Mouse (Mus musculus) 3T3-L1 (cell line): ENCODE results near the gene Mfap1a.
"Not testable (repeated sequence)": the region's sequence is repeated elsewhere in the genome, so short reads cannot be mapped to it uniquely, and the experiment has no call there.

Experiments used
- DNase-seq: peaks from one replicate; pipeline ENCODE4 v3.0.0-alpha.2; 2015; ENCODE audit warnings: low read depth, low spot score

Gene Mfap1a

DNA sequence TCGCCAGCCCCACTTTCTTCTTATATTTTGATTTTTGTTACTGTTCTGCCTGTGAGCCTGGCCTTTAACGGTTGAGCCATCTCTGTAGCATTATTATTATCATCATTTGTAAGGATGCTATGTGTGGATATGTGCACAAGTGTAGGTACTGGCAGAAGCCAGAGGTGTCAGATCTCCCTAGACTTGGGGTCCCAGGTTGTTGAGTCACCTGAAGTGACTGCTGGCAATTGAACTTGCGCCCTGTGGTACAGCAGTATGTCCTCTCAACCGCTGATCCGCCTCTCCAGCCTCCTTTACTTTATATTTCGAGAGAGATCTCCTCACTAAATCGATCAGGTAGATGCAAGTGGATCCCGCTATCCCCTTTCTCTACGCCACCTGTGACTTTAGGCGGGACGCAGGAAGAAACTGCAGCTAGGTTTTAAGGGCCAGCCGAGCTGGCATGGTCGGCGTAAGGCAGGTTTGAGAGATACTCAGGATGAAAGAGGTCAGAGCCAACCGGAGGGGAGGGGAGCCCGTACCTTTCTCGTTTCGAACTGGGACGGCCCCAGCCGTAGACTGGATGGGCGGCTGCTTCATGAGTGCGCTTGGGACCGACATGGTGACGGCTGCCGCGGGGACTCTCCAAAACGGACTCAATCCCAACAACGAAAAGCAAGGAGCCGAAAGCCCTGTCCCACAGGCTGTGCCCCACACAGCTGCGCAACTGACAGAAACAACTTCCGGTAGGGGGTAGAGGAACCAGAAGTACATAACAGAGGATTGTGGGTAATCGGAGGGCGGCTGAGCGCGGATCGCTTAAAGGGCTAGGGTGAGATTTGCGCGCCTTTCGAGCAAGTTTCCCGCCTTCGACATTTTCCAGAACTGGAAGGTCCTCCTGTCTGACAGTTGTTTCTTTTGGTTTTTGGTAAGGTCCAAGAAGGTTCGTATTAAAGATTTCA is at the start of gene Mfap1a, which contains the start of gene Wdr76:
Gene Mfap1a, minus strand, starts transcription at position 724 of the 941 bp plus-strand sequence.
Gene Wdr76, plus strand, starts transcription at position 782 of the 941 bp plus-strand sequence.
- peak; percentile 96 for DNase-seq

DNA sequence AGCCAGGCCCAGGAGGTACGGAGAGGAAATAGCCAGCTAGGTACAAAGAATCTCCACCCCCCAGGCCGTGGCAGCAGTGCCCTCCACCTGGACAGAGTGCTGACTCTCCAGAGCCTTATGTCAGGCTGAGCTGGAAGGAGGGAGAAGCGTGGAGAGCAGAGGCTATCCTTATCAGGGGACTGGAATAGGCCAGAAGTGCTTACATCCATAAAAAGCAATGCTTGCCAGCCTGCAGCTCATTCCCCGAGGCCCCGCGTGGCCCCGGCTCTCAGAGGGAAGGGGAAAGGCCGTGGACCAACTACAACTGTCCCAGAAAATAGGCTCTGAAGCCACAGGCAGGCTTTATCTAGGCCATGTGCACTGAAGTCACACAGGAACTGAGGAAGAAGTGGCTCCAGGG is 44.8 kb upstream of the Mfap1a start:
- DNase-seq, result no peak

- DNase-seq, result no peak
Measured at GRCm38 (mm10) chr2:121549630-121550029, 43.2 kb upstream of the Mfap1a start.

DNA sequence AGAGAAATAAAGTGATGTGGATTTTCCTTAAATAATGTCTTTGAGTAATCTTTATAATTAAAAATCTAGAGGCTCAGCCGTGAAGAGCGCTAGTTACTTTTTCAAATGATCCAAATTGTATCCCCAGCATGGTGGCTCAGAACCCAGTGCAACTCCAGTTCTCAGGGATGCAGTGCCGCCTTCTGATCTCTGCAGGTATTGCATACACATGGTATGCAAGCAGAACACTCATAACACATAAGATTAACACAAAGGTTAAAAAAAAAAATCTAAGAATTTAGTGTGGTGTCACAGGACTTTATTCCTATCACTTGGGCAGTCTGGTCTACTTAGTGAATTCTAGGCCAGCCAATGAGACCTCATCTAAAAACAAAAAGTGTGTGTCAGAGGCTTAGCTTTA is 38.4 kb upstream of the Mfap1a start:
- DNase-seq, result no peak

DNA sequence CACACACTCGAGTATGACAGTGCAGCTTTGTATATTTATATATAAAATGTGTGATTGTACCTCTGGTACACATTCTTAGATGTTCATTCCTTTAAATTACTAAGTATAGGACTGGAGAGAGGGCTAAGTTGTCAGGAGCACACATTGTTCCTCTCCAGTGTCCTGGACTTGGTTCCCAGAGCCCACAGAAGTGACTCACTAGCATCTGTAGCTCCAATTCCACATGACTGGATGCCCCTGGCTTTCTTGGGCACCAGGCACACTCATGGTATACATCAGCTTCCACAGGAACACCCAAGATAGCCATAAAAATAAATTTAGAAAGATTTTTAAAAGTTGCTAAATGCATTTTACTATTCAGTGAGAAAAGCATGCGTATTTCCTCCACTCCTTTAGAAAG is 18.6 kb upstream of the Mfap1a start:
- no peak for DNase-seq

GRCm38 (mm10) chr2:121522830-121523229 is 16.4 kb upstream of the Mfap1a start:
- DNase-seq, result not testable (repeated sequence)

GRCm38 (mm10) chr2:121522006-121522405 is 15.5 kb upstream of the Mfap1a start:
- no peak for DNase-seq

DNA sequence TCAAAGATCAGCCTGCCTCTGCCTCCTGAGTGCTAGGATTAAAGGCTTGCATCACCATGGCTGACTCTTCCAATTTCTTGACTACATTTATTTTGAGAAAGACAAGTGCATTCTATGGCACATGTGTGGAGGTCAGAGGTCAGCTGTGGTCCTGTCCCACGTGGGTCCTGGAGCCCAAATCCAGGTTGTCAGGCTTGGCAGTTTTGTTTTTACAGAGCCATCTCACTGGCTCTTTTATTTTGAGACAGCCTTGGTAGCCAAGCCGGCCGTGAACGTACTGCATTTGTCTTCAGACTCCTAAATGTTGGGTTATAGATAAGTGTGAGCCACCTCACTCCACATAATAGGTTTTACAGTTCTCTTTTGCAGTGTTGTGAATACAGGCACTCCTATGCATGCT is 12.2 kb upstream of the Mfap1a start:
- not testable (repeated sequence) for DNase-seq

DNA sequence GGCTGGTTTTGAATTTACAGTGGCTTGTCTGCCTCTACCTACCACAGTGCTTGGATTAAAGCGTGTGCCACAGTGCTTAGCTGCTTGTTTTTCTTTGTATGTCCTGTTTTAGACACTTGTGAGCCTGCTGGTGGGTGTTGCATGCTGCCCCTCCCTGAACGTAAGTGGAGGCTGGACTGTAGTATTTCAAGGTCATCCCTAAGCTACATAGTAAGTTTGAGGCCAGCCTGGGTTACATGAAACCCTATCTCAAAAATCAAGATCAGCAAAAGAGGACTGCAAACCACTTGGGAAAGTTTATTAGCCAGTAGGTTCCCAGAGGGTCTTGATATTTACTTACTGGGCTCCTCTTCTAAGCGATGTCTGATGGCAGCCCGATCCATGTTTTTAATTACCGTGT is 11.6 kb upstream of the Mfap1a start:
- DNase-seq, result no peak

DNA sequence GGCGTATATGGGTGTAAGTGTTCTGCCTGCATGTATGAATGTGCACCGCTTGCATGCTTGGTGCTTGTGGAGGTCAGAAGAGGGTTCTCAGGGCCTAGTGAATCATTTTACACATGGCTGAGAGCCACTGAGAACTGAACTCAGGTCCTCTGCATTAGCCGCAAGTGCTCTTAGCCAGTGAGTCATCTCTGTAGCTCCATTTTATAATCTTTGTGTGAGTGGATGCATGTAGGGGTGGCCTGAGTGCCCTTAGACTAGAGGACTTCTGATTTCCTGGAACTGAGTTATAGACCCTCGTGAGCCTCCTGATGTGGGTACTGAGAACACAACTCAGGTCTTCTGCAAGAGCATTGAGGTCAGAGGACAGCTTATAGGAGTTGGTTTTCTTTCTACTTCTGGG is 7.7 kb upstream of the Mfap1a start:
- DNase-seq, result no peak

DNA sequence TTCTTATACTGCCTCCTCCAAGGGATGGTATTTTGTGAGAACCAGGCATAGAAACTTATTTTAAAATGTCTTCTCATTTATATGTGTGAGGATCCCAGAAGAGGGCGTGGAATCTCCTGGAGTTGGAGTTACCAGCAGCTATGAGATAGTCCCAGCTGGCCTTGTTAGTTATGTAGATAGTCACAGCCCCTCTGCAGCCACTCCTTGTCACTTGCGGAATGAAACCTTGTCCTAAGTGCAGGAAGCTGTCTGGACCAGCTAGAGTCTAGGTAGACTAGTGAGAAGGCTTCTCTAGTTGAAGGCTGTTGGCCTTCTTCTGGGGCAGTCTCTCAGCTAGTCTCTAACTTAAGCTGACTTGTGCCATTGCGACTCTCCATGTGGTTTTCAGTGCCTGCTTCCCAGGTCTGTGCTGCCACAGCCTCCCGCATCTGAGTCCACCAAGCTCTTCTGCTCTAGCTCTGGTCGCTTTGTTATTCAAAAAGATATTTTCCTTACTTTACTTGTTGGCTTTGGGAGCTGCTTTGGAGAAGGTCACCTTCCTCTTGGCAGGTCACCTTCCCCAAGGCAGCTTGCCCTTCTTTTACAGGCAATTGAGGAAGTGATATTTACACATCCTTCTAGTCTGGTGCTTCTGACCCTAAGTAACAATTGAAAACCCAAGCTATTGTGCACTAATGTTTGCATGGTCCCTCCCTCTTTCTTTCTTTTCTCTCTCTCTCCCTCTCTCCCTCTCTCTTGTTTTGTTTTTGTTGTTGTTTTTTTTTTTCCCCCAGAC is 6.7 kb upstream of the Mfap1a start:
- not testable (repeated sequence) for DNase-seq

DNA sequence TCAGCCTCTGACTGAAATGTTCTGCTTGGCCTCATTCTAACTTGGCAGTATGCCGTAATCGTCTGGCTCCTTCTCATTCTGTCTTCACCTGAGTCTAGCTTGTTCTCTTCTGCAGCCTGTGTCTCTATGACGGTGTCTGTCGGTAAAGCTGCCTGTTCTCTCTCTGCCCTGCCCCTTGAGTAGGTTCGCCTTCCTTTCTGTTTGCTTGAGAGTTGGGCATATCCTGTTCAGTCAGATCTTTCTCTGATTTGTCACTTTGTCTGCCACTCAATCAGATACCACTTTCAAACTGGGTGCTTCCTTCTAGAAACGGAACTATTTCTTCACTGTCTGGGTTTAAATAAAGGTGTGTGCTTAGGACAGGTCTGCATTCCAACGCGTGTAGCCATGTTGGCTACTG is 4.9 kb upstream of the Mfap1a start:
- DNase-seq, result no peak

- peak; percentile 52 for DNase-seq
Measured at GRCm38 (mm10) chr2:121509584-121509983, 3.1 kb upstream of the Mfap1a start.

DNA sequence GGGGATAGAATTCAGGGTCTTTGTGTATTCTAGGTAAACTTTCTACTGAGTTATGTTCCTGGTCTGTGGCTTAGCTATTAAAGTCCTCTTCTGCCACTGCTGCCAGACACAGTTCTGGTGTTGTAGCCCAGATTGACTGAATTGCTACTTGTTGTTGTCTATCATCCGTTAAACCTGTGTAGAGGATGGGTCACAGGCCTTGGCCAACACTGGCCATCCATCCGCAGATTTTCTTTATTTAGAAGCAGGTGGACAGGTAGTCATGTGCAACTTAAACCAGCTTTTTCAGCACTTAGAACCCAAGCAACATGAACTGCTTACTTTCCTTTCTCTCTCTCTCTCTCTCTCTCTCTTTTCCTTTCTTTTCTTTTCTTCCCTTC is 1.5 kb upstream of the Mfap1a start:
- DNase-seq, result no peak

GRCm38 (mm10) chr2:121507173-121507950 is 897 bp upstream of the Mfap1a start:
- peak; percentile 15 for DNase-seq

DNA sequence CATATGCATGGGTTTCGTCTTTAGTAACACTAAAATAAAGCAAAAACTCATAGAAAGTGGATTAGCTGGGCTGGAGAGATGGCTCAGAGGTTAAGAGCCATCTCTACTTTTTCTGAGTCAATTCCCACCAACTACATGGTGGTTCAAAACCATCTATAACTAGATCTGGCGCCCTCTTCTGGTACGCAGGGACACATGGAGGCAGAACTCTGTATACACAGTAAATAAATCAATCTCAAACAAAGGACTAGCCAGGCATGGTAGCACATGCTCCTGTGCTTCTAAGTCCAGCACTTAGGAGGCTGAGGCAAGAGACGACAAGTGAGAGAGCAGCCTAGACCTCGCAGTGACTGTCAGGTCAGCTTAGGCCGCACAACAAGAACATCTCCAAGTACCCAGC is 4.9 kb downstream of the Mfap1a start:
- DNase-seq, result not testable (repeated sequence)

- DNase-seq, result not testable (repeated sequence)
Measured at GRCm38 (mm10) chr2:121484403-121484802, 22.1 kb downstream of the Mfap1a start.

DNA sequence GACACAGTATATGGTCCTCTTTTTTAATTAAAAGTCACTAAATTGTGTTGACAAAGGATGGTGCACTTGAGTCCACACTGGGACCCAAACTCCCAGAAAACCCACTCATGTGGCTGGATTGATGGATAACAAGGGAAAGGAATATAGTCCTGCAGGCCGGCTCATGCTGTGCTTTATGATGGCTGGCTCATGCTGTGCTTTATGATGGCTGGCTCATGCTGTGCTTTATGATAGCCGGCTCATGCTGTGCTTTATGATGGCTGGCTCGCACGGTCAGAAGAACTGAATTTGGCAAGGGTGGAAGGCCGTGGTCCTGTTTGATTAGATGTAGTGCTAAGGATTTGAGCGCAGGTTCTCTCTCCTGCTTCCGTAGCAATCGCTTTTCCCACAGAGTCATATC is 22.9 kb downstream of the Mfap1a start:
- no peak for DNase-seq

- DNase-seq, result not testable (repeated sequence)
Measured at GRCm38 (mm10) chr2:121480916-121481315, 25.5 kb downstream of the Mfap1a start.

- DNase-seq, result peak; percentile 78
Measured at GRCm38 (mm10) chr2:121480498-121480897, 26.0 kb downstream of the Mfap1a start.

- DNase-seq, result no peak
Measured at GRCm38 (mm10) chr2:121477491-121478266, 28.8 kb downstream of the Mfap1a start.
